Mouse (Mus musculus): Measurements from ENCODE around the gene Vdac2. TPM values are rescaled to one million over a fixed set of nuclear protein-coding genes. Genes with fewer than 3 reads are reported as not detected.

The Vdac2 gene
- polyA plus RNA-seq, 1 experiment: 242 TPM

DNA sequence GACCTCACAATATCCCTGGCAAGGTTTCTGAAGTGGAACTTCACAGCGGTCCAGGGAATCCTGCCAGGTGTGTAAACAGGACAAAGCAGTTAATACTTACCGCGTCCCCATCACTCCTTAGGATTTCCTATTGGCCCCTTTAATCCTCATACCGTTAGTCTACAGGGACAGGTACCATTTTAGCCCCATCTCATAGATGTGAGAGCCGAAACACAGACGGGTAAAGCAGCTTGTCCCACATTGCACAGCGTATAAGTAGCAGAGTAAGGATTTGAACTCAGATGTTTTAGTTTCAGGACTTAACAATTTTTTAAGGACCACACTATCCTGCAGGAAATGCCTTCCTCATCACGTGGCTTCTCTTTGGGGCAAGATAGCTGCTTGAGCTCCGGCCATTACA is 29.2 kb downstream of the Vdac2 start:
- Histone ChIP-seq H3K79me3 (ENCODE audit: low read depth) (no peaks in the 10 kb centered on the region), H3K4me3 (ENCODE audit: insufficient read depth, poor library complexity, severe bottlenecking) (no peak overlapping the region), H3ac (ENCODE audit: control insufficient read depth, insufficient read length, low read depth) (no peak overlapping the region), H3K36me3 (ENCODE audit: control insufficient read depth, insufficient read depth) (no peaks in the 10 kb centered on the region), H3K27me3 (ENCODE audit: control insufficient read depth, insufficient read depth, insufficient read length) (no peaks in the 10 kb centered on the region), H3K79me2 (ENCODE audit: control insufficient read depth, insufficient read depth) (no peaks in the 10 kb centered on the region)
- TF ChIP-seq MYOD1 (IDR thresholded peaks at IDR 0.05; ENCODE audit: control insufficient read depth, insufficient read length, low read depth) (no peak), USF1 (IDR thresholded peaks at IDR 0.05; ENCODE audit: low read depth) (no peak), MYOG (IDR thresholded peaks at IDR 0.05; ENCODE audit: control insufficient read depth, extremely low read depth, insufficient read length) (no peak), CTCF (IDR thresholded peaks at IDR 0.05; ENCODE audit: control insufficient read depth, insufficient read depth, insufficient read length) (no peak), FOSL1 (IDR thresholded peaks at IDR 0.05; ENCODE audit: insufficient read depth, low read length, poor library complexity, severe bottlenecking) (no peak), MAX (IDR thresholded peaks at IDR 0.05) (no peak), CEBPB (IDR thresholded peaks at IDR 0.05; ENCODE audit: low read depth) (no peak)

DNA sequence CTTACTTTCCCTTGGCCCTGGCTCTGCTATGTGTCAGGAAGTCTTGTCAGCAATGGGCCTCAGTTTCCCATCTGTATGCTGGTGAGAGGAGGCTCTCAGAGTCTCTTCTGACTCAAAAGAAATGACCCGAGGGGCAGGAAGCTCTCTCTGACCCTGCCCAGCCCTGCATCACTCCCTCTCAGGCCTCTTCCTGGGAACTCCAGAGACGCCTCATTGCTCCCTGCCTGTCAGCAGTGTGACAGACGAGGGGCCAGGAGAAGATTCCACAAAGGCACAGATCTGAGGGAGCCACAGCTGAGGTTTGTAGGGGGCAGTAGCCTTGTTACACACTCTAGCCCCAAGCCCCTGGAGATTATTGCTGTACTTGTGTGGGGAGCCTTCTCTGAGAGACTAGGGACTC is 30.9 kb downstream of the Vdac2 start:
- Histone ChIP-seq H3K4me3 (ENCODE audit: insufficient read depth, poor library complexity, severe bottlenecking) (no peak overlapping the region), H3K36me3 (ENCODE audit: control insufficient read depth, insufficient read depth) (no peaks in the 10 kb centered on the region), H3K27me3 (ENCODE audit: control insufficient read depth, insufficient read depth, insufficient read length) (no peaks in the 10 kb centered on the region), H3ac (ENCODE audit: control insufficient read depth, insufficient read length, low read depth) (no peak overlapping the region), H3K79me2 (ENCODE audit: control insufficient read depth, insufficient read depth) (no peaks in the 10 kb centered on the region), H3K79me3 (ENCODE audit: low read depth) (no peaks in the 10 kb centered on the region)
- TF ChIP-seq CEBPB (IDR thresholded peaks at IDR 0.05; ENCODE audit: low read depth): no peak
- no peak for TF ChIP-seq FOSL1 (IDR thresholded peaks at IDR 0.05; ENCODE audit: insufficient read depth, low read length, poor library complexity, severe bottlenecking)
- no peak for TF ChIP-seq USF1 (IDR thresholded peaks at IDR 0.05; ENCODE audit: low read depth)
- no peak for TF ChIP-seq MYOD1 (IDR thresholded peaks at IDR 0.05; ENCODE audit: control insufficient read depth, insufficient read length, low read depth)
- no peak for TF ChIP-seq MAX (IDR thresholded peaks at IDR 0.05)
- TF ChIP-seq CTCF (IDR thresholded peaks at IDR 0.05; ENCODE audit: control insufficient read depth, insufficient read depth, insufficient read length): no peak
- no peak for TF ChIP-seq MYOG (IDR thresholded peaks at IDR 0.05; ENCODE audit: control insufficient read depth, extremely low read depth, insufficient read length)

DNA sequence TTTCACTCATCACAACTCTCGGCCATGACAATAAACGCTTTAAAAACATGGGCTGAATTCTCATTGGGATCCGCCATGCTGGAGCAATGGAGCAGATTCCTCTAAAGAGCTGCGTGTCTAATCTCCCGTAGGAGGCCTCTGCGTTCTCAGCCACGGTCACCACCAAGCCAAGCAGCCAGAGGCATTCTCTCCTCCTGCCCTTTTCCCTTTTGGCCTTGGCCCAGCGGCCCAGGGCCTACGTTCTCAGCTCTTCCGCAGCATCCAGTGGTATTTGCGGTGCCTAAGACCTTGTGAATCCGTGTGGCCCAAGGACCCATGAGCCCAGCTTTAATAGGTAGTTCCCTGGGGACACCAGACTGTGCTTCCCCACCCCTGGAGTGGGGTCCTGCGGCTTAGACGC is 31.8 kb downstream of the Vdac2 start:
- H3K4me3 ChIP-seq (ENCODE audit: insufficient read depth, poor library complexity, severe bottlenecking): no peak overlapping the region
- no peaks in the 10 kb centered on the region for H3K79me2 ChIP-seq (ENCODE audit: control insufficient read depth, insufficient read depth)

DNA sequence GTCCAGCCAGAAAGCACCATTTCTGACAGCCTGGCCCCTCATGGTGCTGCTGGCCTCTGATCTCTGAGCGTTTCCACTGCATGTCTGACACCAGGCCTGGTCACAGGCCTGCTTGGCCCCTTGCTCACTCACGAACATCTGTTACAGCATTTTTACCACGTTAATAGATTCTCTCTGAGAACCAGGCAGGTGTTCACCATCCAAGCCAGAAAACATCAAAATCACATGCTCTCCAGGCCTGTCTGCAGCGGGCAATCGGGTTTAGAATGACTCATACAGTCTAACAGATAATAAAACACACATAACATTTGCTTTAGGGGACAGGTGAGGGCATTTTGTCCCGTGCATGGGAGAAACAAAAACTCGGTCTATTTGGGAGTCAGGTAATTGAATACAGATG is 41.3 kb downstream of the Vdac2 start:
- Histone ChIP-seq H3ac (ENCODE audit: control insufficient read depth, insufficient read length, low read depth) (no peak overlapping the region), H3K4me3 (ENCODE audit: insufficient read depth, poor library complexity, severe bottlenecking) (no peak overlapping the region), H3K79me3 (ENCODE audit: low read depth) (no peaks in the 10 kb centered on the region), H3K27me3 (ENCODE audit: control insufficient read depth, insufficient read depth, insufficient read length) (no peaks in the 10 kb centered on the region), H3K36me3 (ENCODE audit: control insufficient read depth, insufficient read depth) (no peaks in the 10 kb centered on the region), H3K79me2 (ENCODE audit: control insufficient read depth, insufficient read depth) (no peaks in the 10 kb centered on the region)
- TF ChIP-seq CTCF (IDR thresholded peaks at IDR 0.05; ENCODE audit: control insufficient read depth, insufficient read depth, insufficient read length) (no peak), MYOD1 (IDR thresholded peaks at IDR 0.05; ENCODE audit: control insufficient read depth, insufficient read length, low read depth) (no peak), CEBPB (IDR thresholded peaks at IDR 0.05; ENCODE audit: low read depth) (no peak), MYOG (IDR thresholded peaks at IDR 0.05; ENCODE audit: control insufficient read depth, extremely low read depth, insufficient read length) (no peak), MAX (IDR thresholded peaks at IDR 0.05) (no peak), USF1 (IDR thresholded peaks at IDR 0.05; ENCODE audit: low read depth) (no peak), FOSL1 (IDR thresholded peaks at IDR 0.05; ENCODE audit: insufficient read depth, low read length, poor library complexity, severe bottlenecking) (no peak)

More for the DNA sequence above, 31.8 kb downstream of the Vdac2 start:
- H3K36me3 ChIP-seq (ENCODE audit: control insufficient read depth, insufficient read depth): no peaks in the 10 kb centered on the region
- no peaks in the 10 kb centered on the region for H3K79me3 ChIP-seq (ENCODE audit: low read depth)
- H3ac ChIP-seq (ENCODE audit: control insufficient read depth, insufficient read length, low read depth): no peak overlapping the region
- TF ChIP-seq FOSL1 (IDR thresholded peaks at IDR 0.05; ENCODE audit: insufficient read depth, low read length, poor library complexity, severe bottlenecking) (no peak), CTCF (IDR thresholded peaks at IDR 0.05; ENCODE audit: control insufficient read depth, insufficient read depth, insufficient read length) (no peak), MYOG (IDR thresholded peaks at IDR 0.05; ENCODE audit: control insufficient read depth, extremely low read depth, insufficient read length) (no peak), MYOD1 (IDR thresholded peaks at IDR 0.05; ENCODE audit: control insufficient read depth, insufficient read length, low read depth) (no peak), USF1 (IDR thresholded peaks at IDR 0.05; ENCODE audit: low read depth) (no peak), CEBPB (IDR thresholded peaks at IDR 0.05; ENCODE audit: low read depth) (no peak), MAX (IDR thresholded peaks at IDR 0.05) (no peak)
- no peaks in the 10 kb centered on the region for H3K27me3 ChIP-seq (ENCODE audit: control insufficient read depth, insufficient read depth, insufficient read length)

DNA sequence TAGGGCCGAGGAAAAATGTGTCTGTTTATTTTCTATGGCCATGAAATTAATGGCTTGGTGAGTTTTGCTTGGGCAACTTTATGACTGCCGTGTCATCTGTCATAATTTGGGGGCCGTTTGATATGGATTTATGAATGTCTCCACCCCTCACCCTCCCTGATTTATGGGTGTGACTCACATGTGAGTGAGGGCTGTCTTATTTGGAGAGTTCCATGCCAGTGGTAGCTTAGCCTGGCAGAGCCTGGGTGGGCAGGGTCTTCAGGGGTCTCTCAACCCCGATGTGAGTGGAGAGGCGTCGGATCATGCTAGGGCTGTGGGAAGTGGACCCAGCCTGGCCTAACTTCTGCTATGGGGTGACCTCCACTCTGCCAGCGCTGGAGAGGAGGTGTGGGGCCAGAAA is 41.8 kb downstream of the Vdac2 start:
- no peaks in the 10 kb centered on the region for H3K27me3 ChIP-seq (ENCODE audit: control insufficient read depth, insufficient read depth, insufficient read length)
- no peak overlapping the region for H3ac ChIP-seq (ENCODE audit: control insufficient read depth, insufficient read length, low read depth)
- no peaks in the 10 kb centered on the region for H3K79me3 ChIP-seq (ENCODE audit: low read depth)
- TF ChIP-seq MAX (IDR thresholded peaks at IDR 0.05): no peak
- TF ChIP-seq CEBPB (IDR thresholded peaks at IDR 0.05; ENCODE audit: low read depth): no peak
- TF ChIP-seq MYOG (IDR thresholded peaks at IDR 0.05; ENCODE audit: control insufficient read depth, extremely low read depth, insufficient read length): no peak
- TF ChIP-seq USF1 (IDR thresholded peaks at IDR 0.05; ENCODE audit: low read depth): no peak
- TF ChIP-seq FOSL1 (IDR thresholded peaks at IDR 0.05; ENCODE audit: insufficient read depth, low read length, poor library complexity, severe bottlenecking): no peak
- H3K4me3 ChIP-seq (ENCODE audit: insufficient read depth, poor library complexity, severe bottlenecking): no peak overlapping the region
- no peaks in the 10 kb centered on the region for H3K36me3 ChIP-seq (ENCODE audit: control insufficient read depth, insufficient read depth)
- no peaks in the 10 kb centered on the region for H3K79me2 ChIP-seq (ENCODE audit: control insufficient read depth, insufficient read depth)

DNA sequence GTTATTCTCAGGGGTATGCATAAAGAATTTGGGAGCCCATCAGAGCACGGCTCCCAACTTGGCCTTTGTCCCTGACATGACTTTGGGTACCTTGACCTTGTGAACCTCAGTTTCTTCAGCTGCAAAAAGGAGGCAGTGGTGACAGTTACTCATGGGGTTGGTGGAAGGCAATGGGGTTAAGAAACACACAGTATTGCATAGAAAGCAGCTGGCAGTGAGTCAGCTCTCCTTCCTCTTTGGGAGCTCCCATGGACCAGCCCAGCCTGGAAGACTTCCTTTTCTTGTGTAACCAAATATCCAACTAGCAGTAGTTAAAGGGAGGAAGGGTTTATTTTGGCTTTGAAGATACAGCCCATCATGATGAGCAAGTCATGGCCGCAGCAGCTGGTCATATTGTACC is 65.4 kb downstream of the Vdac2 start:
- no peaks in the 10 kb centered on the region for H3K27me3 ChIP-seq (ENCODE audit: control insufficient read depth, insufficient read depth, insufficient read length)
- TF ChIP-seq CTCF (IDR thresholded peaks at IDR 0.05; ENCODE audit: control insufficient read depth, insufficient read depth, insufficient read length) (no peak), FOSL1 (IDR thresholded peaks at IDR 0.05; ENCODE audit: insufficient read depth, low read length, poor library complexity, severe bottlenecking) (no peak), MAX (IDR thresholded peaks at IDR 0.05) (no peak), CEBPB (IDR thresholded peaks at IDR 0.05; ENCODE audit: low read depth) (no peak), MYOD1 (IDR thresholded peaks at IDR 0.05; ENCODE audit: control insufficient read depth, insufficient read length, low read depth) (no peak), USF1 (IDR thresholded peaks at IDR 0.05; ENCODE audit: low read depth) (no peak), MYOG (IDR thresholded peaks at IDR 0.05; ENCODE audit: control insufficient read depth, extremely low read depth, insufficient read length) (no peak)
- H3K4me3 ChIP-seq (ENCODE audit: insufficient read depth, poor library complexity, severe bottlenecking): no peak overlapping the region
- no peaks in the 10 kb centered on the region for H3K79me3 ChIP-seq (ENCODE audit: low read depth)
- H3K36me3 ChIP-seq (ENCODE audit: control insufficient read depth, insufficient read depth): no peaks in the 10 kb centered on the region
- no peaks in the 10 kb centered on the region for H3K79me2 ChIP-seq (ENCODE audit: control insufficient read depth, insufficient read depth)
- no peak overlapping the region for H3ac ChIP-seq (ENCODE audit: control insufficient read depth, insufficient read length, low read depth)
